Mouse (Mus musculus) embryo, embryonic 10 days (tissue): ENCODE measurements at regions not wholly inside any gene's neighbourhood (a gene's known extent, or its start where the extent isn't known, plus 50 kb on each side); places are given as distances from the start of the nearest gene placed in this dataset.

Source experiments
- DNase-seq: peaks from one replicate; pipeline ENCODE4 v3.0.0-alpha.2; 2015; ENCODE audit warnings: low spot score

- DNase-seq = no peak
Observed at GRCm38 (mm10) chr15:19094061-19094810, 275.5 kb downstream of the Cdh10 start.

- peak; percentile 70 for DNase-seq
Observed at GRCm38 (mm10) chr15:19114951-19115350, 296.2 kb downstream of the Cdh10 start.

DNA sequence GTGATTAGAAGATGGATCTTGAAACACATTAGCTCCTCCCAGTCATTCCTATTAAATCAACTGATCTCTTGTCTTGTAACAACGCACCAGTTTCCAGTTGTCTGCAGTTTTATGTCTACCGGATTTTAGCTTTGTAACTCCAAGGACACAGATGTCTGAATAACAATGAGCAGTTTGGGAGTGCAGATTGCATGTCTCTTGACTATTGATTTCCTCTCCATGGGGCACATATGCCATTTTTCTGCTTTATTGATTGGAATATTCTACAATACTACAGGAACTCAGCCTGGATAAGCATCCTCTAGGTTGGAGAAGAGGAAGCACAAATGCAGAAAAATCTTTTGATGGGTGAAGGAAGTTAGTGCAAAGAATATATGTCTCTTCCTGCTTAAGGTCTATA is 300.2 kb downstream of the Cdh10 start:
- DNase-seq = no peak

- DNase-seq = no peak
Observed at GRCm38 (mm10) chr15:19127454-19127853, 308.7 kb downstream of the Cdh10 start.

DNA sequence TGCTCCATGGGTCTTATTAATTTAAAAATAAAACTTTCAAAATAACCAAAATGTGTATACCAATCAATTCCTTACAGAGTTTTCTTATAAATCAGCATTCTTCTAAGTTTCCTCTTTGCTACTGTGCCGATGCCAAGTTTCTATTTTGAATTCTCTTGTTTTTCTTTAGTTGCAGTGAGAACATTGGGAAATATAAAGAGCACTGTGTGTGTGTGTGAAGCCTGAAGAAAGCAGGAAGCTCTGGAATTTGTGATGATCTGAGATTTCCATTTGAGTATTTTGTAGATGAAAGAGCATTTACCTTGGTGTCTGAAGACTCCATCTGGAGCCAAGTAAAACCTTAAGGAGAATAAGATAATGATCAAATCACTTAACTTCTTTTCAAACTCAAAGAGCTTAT is 310.6 kb downstream of the Cdh10 start:
- no peak for DNase-seq

DNA sequence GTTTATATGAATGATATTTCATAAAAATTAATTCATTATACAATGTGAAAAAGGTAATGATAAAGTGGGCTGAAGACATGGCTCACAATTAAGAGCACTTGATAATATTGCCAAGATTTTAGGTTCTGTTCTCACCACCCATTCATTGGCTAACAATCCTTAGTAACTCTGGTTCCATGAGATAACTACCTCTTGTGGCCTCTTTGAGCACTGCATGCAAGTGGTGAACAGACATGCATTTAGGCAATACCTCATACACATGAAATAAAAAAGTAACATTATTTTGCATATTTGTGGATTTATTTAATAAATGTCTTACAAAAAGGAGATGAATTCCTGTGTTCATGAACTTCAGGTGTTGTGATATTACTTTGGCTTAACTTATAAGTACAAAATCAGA is 334.9 kb downstream of the Cdh10 start:
- no peak for DNase-seq

GRCm38 (mm10) chr15:19162119-19162888 is 343.6 kb downstream of the Cdh10 start:
- no peak for DNase-seq

GRCm38 (mm10) chr15:19175470-19175869 is 356.7 kb downstream of the Cdh10 start:
- no peak for DNase-seq
